Mouse (Mus musculus) T-helper 1 cell (primary cell): Measurements from ENCODE around the gene Gal3st1.

Experiments
- in situ Hi-C: fragments of 300-600 bp; cut with MboI, MseI; formaldehyde crosslinking; loops from one replicate; pipeline ENCODE4 v1.15.1; 2025; ENCODE audit warnings: high pct_unique_total_duplicates

Gal3st1 gene

GRCm38 (mm10) chr11:4031961-4032360, 48.5 kb downstream of the Gal3st1 start:
- in situ Hi-C loops: no loop called here

GRCm38 (mm10) chr11:4033471-4033870, 50.0 kb downstream of the Gal3st1 start:
- in situ Hi-C loops: no loop called here

DNA sequence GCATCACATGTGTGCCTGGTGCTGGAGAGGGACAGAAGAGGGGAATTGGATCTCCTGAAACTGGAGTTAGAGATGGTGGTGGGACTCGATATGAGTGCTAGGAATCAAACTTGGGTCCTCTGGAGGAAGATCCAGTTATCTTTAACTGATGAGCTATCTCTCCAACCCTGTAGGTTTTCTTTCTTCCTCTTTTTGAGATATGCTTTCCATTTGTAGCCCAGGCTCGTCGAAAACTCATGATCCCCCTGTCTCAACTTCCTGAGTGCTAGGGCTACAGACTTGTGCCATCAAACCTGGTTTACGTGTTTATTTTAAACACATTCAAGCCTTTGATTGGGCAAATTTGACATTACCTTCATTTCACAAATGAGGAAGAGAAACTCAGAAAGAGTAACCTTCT, 50.7 kb downstream of the Gal3st1 start:
- in situ Hi-C loops: no loop called here

- in situ Hi-C loops: no loop called here
Measured at GRCm38 (mm10) chr11:4035116-4035892, 51.9 kb downstream of the Gal3st1 start.

GRCm38 (mm10) chr11:4035916-4036315, 52.5 kb downstream of the Gal3st1 start:
- in situ Hi-C loops: no loop called here

DNA sequence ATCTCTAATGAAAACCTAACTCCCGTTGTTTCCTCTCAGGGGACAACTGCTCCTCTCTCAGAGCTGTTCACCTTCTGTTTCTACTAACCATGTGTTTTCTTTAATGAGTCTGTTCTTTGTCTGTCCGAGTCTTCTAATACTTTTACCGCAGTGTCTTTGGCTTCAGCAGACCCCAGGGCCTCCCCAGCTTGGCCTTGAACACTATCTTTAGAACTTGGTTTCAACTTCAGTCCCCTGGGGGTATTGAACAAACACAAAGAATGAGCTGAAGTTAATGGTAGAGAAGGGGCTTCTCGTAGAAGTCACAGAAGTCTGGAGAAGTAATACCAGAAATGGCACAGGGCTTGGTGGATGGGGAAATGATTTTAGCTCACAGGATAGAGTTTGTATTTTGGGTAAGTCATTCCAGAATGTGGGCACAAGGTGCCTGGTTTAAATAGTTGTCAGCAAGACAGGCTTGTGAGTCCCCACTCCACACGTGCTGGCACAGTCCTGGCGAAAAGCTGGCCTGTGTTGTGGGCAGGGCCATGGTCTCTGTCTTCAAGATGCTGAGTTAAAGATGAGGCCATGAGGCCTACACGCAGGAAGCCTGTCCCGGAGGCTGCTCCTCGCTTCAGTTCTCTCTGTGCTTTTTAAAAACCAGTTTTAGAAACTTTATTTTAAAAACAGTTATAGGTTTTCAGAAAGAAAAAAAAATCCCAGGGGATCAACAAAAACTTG, 53.1 kb downstream of the Gal3st1 start:
- in situ Hi-C loops: no loop called here

GRCm38 (mm10) chr11:4039951-4040350, 56.5 kb downstream of the Gal3st1 start:
- in situ Hi-C loops: no loop called here

DNA sequence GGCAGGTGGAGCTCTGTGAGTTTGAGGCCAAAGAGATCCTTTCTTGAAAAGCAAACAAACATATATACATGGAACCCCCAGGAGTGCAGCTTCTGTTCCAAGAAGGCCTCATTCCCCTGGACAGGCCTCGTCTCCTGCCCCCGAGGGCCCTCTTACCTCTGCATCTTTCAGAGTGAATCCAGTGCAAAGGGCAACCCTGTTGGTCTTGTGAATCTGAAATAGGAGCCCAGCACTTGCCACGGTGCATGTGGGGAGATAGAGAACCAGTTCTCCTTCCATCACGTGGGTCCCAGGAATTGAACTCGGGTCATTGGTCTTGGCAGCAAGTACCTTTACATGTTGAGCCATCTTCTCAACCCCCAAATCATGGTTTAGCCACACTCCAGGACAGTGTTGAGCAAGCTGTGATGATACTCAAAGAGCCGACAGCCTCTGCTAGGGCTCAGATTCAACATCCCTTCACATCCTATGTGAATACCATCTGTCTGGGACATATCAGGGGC, 57.7 kb downstream of the Gal3st1 start:
- in situ Hi-C loops: no loop called here

DNA sequence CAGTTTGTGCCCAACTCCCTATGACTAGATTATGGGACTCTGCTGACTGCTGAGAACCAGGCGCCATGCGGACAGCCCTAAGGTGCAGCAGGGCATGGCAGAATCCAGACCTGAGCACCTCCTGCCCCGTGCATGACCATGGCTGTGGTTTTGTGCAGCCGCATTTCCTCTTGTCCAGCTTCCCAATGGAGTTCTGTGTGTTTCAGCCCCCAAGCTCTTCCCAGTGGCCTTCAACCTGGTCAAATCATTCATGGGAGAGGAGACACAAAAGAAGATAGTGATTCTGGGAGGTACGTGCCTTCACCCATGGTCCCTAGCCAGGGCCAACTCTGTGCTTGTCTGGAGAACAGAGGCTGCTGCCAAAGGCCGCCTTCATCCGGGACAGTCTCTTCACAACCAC, 59.6 kb downstream of the Gal3st1 start:
- in situ Hi-C loops: no loop called here

DNA sequence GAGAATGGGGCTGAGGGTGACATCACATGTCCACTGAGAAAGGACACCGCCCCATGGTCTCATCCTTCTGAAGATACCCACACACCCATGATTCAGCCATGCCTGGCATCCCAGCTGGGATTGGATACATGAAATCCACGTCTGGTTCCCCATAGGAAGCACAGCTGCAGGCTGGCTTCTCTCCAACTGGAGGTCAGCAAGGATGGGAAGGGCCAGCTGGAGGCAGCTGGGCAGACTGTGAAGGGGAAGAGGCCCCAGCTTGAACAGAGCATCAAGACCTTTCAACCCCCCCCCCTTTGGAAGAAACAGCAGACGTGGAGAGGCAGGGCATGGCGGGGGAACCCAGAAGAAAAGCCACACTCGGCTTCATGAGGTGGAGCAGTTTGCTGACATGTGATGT, 63.1 kb downstream of the Gal3st1 start:
- in situ Hi-C loops: no loop called here

GRCm38 (mm10) chr11:4047766-4048165, 64.3 kb downstream of the Gal3st1 start:
- in situ Hi-C loops: no loop called here

GRCm38 (mm10) chr11:4048438-4048837, 65.0 kb downstream of the Gal3st1 start:
- in situ Hi-C loops: no loop called here
